Mouse (Mus musculus) midbrain, embryonic 10.5 days (tissue): ENCODE measurements around the gene Lancl1. TPM values are rescaled to one million over a fixed set of nuclear protein-coding genes. Genes with fewer than 3 reads are reported as not detected.

ENCODE experiments used
- DNase-seq: peaks from one replicate; pipeline ENCODE4 v3.0.0-alpha.2; 2017; ENCODE audit warnings: low spot score
- H3K27ac ChIP-seq: fragments of 300-500 bp; sonication (generic); replicated peaks from 2 replicates; pipeline ENCODE4 v1.5.1; 2016; ENCODE audit warnings: mild to moderate bottlenecking
- H3K27me3 ChIP-seq: fragments of 300-500 bp; sonication (generic); 2 replicates; pipeline ENCODE4 v1.6.1; 2016; ENCODE audit warnings: low read depth, mild to moderate bottlenecking; ENCODE audit not compliant: poor library complexity, severe bottlenecking
- H3K36me3 ChIP-seq: fragments of 300-500 bp; sonication (generic); 2 replicates; pipeline ENCODE4 v1.6.1; 2016; ENCODE audit warnings: mild to moderate bottlenecking, moderate library complexity
- H3K4me1 ChIP-seq: fragments of 300-500 bp; sonication (generic); 2 replicates; pipeline ENCODE4 v1.6.1; 2016
- H3K4me3 ChIP-seq: fragments of 300-500 bp; sonication (generic); 2 replicates; pipeline ENCODE4 v1.5.1; 2016; ENCODE audit warnings: mild to moderate bottlenecking, moderate library complexity
- H3K9me3 ChIP-seq: fragments of 300-500 bp; sonication (generic); replicated peaks from 2 replicates; pipeline ENCODE4 v1.6.1; 2016; ENCODE audit warnings: mild to moderate bottlenecking
- WGBS: fragments of 180-500 bp; shearing (Covaris S2); methylation state at CpG from one replicate; pipeline ENCODE4 v1.1.7; 2016; 5-methylcytosine and 5-hydroxymethylcytosine counted together
- polyA plus RNA-seq: library from polyadenylated mRNA; unstranded; fragments of >200 nt; fragmentation: Nextera tagmentation; extraction: Ambion mirVana; gene quantifications from 2 replicates; pipeline ENCODE4 v1.2.1, GENCODE M21; 2016

The Lancl1 gene
- polyA plus RNA-seq, 1 experiment from 2014 or later = 72.8 TPM

DNA sequence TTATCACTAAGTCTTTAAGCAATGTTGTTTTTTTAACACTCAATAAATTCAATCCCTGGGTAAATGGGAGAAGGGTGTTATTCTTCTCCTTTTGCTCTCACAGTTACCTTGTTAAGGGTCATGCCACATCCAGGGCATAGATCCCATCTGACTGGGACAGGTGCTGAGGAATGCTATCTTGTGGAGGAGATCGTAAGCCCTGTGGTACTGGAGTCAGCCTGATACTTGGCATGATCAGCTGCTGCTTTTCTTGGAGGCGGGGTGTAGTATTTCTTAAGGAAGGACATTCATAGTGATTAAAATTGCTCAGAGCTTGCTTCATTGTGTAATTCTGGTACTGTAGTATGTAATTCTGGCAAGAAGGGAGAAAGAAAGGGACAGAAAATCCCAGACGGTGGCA, 81.3 kb downstream of the Lancl1 start:
- H3K9me3 ChIP-seq = no peaks in the 10 kb centered on the region
- no peak overlapping the region for H3K4me3 ChIP-seq
- no peaks in the 10 kb centered on the region for H3K27me3 ChIP-seq
- WGBS = 93% methylated on average over 3 of the region's 3 CpGs
- no peaks in the 10 kb centered on the region for H3K36me3 ChIP-seq
- DNase-seq = no peak
- no peaks in the 10 kb centered on the region for H3K4me1 ChIP-seq
- H3K27ac ChIP-seq = no peak overlapping the region

DNA sequence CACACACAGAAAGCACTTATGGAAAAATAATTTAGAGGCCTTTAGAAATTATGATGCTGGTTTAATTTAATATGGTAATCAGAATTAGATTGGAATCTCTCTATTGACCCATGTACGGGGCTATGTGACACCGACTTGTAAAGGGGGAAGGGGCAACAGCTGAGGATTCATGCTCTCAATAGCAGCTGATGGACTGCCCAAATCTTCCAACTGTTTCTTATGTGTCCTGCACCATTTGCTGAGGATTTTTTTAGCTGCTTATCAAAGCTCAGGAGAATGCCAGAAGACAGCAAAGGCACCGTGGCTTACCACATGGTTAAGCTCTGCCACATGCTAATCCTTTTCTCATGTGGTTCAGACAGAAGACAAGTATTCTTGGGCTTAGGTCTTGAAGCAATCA, 87.6 kb downstream of the Lancl1 start:
- no peak for DNase-seq
- Histone ChIP-seq H3K4me3 (no peak overlapping the region), H3K27me3 (no peaks in the 10 kb centered on the region), H3K27ac (no peak overlapping the region), H3K36me3 (no peaks in the 10 kb centered on the region), H3K4me1 (no peaks in the 10 kb centered on the region), H3K9me3 (no peaks in the 10 kb centered on the region)
- 83% methylated on average over 3 of the region's 3 CpGs for WGBS

Other genes starting within 250 kb of the Lancl1 start
- gene Kansl1l, start 221.3 kb downstream of the Lancl1 start, polyA plus RNA-seq = 7.8 and 8.1 TPM in 2 replicates
- gene Acadl, start 175.6 kb downstream of the Lancl1 start, polyA plus RNA-seq = 37.4 and 44.6 TPM in 2 replicates
- gene Myl1, start 93.5 kb downstream of the Lancl1 start, polyA plus RNA-seq = 0.29 and 0.30 TPM in 2 replicates
- not detected in 2 replicates for gene Cps1, start 84.2 kb upstream of the Lancl1 start, polyA plus RNA-seq